Mouse (Mus musculus) ovary, adult 18-20 months (tissue): ENCODE data around the gene Slc38a10.
A peak's percentile ranks its signal among the peaks of the same experiment; 100 is the strongest.

Experiments
- DNase-seq: peaks from one replicate; pipeline ENCODE4 v3.0.0; 2022; ENCODE audit warnings: low spot score, mixed read lengths

Gene Slc38a10

GRCm38 (mm10) chr11:120151113-120151494 is at the start of gene Slc38a10:
Slc38a10 (minus strand) TSS chr11:120151346.
- DNase-seq, result peak; percentile 99

GRCm38 (mm10) chr11:120200621-120201020 is 49.5 kb upstream of the Slc38a10 start:
- DNase-seq, result no peak

GRCm38 (mm10) chr11:120199766-120200165 is 48.6 kb upstream of the Slc38a10 start:
- no peak for DNase-seq

DNA sequence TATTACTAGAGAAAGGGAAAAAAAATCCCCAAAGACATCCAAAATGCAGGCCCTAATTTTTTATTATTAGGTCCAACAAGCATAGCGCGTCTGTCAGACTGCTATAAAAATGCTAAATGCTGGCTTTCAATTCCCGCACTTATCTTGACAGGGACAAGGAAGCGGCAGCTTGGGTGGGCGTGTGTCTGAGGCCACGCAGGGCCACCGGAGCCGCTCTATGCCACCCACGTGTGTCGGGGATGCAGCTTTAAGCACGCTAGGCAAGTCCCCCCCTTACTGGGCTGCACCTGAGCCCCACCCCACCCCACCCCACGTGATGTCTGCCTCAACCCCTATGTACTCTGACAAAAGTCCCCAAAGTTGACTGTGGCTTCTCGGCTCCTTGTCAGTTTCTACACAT is 47.7 kb upstream of the Slc38a10 start:
- DNase-seq, result no peak

DNA sequence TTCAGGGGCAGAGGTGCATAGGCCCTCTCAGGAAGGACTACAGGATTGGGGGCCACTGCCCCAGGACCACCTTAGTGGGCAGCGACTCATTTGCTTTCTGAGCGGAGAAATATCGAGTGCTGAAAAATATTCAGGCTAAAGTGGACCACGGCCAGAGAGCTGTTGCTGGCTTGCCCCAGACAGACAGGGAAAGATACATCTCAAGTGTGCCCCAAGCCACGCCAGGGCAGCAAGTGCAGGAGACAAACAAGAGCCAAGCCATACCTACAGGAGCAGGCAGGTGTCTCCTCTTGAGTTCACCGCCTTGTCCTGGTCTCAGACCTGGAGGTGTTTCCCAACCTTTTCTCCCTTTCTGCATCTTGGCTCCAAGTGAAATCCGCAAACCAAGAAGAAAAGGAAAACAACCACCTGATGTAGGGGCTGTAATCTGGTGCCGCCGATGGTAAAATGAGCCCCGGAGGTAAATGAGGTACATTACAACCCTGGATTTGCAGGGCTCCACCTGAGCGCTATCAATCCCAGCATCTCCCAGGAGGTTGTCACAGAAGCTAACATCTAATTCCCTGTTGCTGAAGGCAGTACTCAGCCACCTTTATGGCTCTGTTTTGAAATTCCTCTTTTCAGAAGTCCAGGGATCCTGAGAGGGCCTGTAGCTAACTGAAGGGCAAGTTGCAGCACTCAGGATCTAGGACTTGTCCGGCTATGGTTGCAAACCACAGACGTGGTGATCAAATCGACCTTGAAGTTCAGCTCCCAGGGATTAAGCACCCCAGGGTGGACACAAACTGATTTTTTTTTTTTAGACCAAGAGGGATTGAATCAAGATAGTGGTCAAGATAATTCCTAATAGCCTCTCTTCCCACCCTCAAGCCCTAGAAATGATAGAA is 39.6 kb upstream of the Slc38a10 start:
- no peak for DNase-seq

GRCm38 (mm10) chr11:120189459-120190312 is 38.5 kb upstream of the Slc38a10 start:
- DNase-seq, result peak; percentile 99

DNA sequence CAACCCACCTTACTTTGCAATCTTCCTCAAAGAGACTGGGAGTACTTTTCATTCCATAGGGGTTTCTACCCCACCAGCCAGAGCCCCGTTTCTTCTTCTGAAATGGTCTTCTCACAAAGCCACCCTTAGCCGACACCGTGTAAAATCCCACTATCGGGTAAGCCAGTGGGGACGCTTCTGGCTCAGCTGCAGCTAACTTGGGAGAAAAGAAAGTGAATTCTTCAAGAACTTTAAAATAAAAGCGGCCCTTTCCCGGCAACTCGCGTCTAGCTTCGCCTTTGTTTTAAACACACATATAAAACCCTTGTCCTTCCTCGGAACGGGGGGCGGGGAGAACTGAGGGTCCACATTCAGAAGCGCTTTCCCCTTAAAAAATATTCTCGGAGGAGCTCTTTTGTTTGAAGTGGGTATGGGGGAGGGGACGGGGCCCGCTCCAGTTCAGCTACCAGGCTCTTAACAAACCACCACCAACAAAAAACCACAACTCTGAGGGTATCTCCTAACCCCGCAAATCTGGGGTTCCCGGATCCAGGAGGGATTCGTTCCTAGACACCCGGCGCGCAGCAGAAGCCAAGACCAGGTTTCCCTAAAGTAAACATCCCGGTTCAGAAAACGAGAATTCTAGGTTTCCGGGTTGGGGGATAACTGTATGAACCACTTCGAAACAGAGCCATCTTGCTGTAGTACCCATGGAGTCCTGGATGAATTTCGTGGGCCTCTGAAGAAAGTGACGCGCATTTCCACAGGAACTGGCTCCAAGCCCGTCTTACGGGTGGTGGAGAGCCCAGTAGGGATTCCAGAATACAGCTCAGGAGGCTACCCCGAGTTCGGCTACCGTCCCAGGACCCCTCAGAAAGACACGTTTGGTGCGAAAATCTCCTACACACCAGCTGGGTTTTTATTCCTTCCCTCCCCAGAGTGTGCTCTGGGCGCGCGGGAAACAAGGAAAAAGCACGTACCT is 37.6 kb upstream of the Slc38a10 start:
- no peak for DNase-seq

GRCm38 (mm10) chr11:120188102-120188480 is 36.9 kb upstream of the Slc38a10 start:
- no peak for DNase-seq

GRCm38 (mm10) chr11:120187236-120188101 is 36.3 kb upstream of the Slc38a10 start:
- no peak for DNase-seq

- DNase-seq, result no peak
These were observed 35.7 kb upstream of the Slc38a10 start for GRCm38 (mm10) chr11:120186821-120187235.

DNA sequence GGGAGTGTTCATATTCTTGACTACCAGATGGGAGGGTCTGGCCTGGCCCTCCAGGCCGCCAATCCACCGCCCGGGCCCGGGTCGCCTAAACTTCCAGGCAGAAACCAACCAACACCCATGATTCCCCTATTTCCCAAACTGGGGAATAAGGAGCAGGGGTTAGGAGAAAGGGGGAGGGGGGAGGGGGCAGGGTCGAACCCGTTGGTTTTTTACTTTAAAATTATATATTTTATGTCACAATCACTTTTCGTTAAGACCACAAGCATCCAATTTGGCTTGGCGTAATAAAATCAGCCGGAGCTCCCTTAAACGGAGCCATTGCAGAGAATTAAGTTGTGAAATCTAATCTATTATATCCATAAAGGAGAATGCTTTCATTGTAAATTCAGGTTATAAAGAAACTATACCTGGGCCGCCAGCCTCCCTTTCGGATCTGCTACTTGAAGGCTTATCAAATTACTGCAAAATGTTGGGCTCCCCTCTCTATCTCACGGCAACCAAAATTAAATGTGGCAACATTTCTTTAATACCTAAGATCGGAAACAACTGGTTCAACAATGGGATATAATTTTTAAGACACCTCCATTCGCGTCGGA is 35.1 kb upstream of the Slc38a10 start:
- no peak for DNase-seq

- peak; percentile 83 for DNase-seq
These were observed 34.4 kb upstream of the Slc38a10 start for GRCm38 (mm10) chr11:120185316-120186141.

DNA sequence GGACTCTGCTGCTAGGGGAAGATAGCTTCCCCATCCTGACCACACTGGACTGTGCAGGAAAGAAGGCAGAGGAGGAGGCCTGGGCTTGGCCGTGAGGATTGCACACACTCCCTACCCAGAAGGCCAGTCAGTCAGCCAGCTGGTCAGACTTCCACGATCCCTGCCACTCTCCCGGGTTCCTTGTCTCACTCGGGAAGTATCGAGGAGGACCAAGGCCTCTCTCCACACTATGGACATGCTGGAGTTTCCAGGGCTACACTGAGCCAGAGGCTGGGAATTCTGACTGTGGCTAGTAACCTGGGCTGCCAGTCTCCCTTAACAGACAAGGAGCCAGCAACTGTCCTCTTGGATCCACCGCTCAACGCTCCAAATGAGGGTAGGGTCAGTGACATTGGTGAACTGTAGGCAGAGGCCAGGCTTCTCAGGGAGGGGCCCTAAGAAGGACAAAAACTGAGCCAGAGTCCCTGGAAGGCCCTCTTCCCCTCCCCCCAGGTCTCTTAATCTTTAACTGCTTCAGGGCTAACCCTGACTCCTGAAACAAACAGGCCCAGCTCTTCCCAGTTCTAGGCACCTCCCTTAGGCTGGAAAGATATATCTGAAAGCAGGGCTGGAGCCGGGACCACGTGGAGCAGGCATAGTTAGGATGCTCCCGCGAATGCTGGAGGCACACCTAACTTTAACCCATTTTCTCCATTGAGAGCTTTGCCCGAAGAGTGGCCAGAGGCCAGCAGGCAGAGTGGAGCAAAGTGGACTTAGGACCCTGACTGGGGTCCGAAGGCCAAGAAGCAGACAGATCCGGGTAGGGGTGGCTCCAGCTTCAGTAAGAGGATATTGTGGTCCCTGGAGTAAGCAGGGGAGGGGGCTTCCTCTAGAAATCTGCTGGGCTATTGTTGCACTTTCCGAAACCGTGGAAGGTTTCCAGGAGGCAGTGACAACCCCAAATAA is 33.5 kb upstream of the Slc38a10 start:
- peak; percentile 72 for DNase-seq

- DNase-seq, result no peak
These were observed 32.6 kb upstream of the Slc38a10 start for GRCm38 (mm10) chr11:120183708-120184107.

- no peak for DNase-seq
These were observed 32.0 kb upstream of the Slc38a10 start for GRCm38 (mm10) chr11:120183180-120183579.

GRCm38 (mm10) chr11:120182396-120183030 is 31.4 kb upstream of the Slc38a10 start:
- no peak for DNase-seq

- no peak for DNase-seq
These were observed 30.2 kb upstream of the Slc38a10 start for GRCm38 (mm10) chr11:120181379-120181778.

GRCm38 (mm10) chr11:120179374-120179773 is 28.2 kb upstream of the Slc38a10 start:
- no peak for DNase-seq
